Mouse (Mus musculus) WW6 (cell line): Measurements from ENCODE around the gene Sh2d1b2.

ENCODE experiments used
- DNase-seq: peaks from one replicate; pipeline ENCODE4 v3.0.0-alpha.2; 2013; ENCODE audit warnings: low read depth, low spot score

Sh2d1b2 gene

DNA sequence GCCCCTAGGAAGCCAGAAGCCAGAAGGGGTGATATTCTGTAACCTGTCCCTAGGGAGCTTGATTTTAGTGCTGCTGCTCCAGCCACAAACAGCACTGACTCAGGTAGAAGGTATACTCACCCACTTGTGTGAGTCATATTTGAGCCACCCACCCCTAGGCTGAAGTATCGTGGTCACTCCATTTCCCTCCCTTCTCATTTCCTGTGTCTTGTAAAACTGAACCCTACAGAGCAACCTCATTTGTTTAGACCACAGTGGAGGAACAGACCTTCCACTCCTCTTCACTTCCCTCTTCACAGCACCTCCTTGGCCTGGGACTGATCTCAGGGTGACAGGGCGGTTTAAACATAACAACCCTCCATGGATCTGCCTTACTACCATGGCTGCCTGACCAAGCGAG, 44.5 kb downstream of the Sh2d1b2 start, which contains the start of gene Sh2d1b1:
Gene Sh2d1b1, plus strand, starts transcription at position 305 of the 400 bp plus-strand sequence.
- DNase-seq = no peak

- DNase-seq = no peak
These were observed 50.0 kb downstream of the Sh2d1b2 start for GRCm38 (mm10) chr1:170282415-170283129.

GRCm38 (mm10) chr1:170292239-170292951, 59.8 kb downstream of the Sh2d1b2 start:
- peak; percentile 1 for DNase-seq

- DNase-seq = no peak
These were observed 60.7 kb downstream of the Sh2d1b2 start for GRCm38 (mm10) chr1:170293257-170293656.

GRCm38 (mm10) chr1:170294786-170295570, 62.4 kb downstream of the Sh2d1b2 start:
- no peak for DNase-seq

GRCm38 (mm10) chr1:170299496-170299895, 66.9 kb downstream of the Sh2d1b2 start:
- DNase-seq = no peak

GRCm38 (mm10) chr1:170301686-170302085, 69.1 kb downstream of the Sh2d1b2 start:
- no peak for DNase-seq

GRCm38 (mm10) chr1:170302456-170302855, 69.9 kb downstream of the Sh2d1b2 start:
- DNase-seq = no peak

DNA sequence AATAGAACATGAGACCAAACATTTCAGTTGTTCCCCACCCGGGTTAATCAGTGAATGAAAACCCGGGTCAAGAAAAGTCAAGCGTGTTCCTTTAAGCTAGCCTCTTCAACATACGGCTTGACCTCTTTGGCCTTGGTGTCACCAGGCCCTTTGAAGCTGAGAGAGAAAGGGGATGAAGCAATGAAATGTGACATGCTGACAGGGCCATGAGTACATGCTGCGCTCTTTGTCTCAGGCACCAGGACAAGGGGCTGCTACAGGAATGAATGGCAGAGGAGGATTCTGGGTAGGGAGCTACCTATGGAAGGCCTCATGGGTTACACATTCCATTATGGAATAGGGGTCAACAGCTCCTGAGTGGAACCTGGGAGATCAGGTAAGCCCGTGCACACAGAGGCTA, 70.6 kb downstream of the Sh2d1b2 start:
- no peak for DNase-seq
